Comparison of ENCODE assay signal across 24 mouse cellular contexts in the genomic region with DNA sequence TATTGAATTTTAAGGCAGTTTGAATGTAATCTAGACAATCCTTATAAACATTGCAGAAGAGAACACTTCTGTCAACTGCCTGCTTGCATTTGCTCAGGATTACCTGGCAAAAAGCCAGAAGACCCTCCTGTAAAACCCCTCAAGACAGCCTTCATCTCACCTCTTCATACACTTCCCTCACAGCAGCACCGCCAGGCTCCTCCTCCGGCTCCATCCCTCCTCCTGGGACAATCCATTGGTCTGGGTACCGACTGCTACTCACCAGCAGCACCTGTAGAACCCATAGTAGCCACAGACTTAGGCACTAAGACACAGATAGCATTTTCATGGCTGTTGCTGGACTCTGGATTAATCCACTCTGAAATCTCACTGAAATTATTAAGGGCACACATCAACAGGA. TPM values are rescaled to one million over a fixed set of nuclear protein-coding genes. Genes with fewer than 3 reads are reported as not detected.
DNase-seq lines count a peak whose midpoint lies in the region; ATAC-seq and TF ChIP-seq lines count a peak whose summit lies in the region.
"Had no signal": no experiment of that assay in that cellular context is flagged by ENCODE, and none has a peak within 500 bp of the region (broad histone marks: within the 10 kb centered on the region; RNA-seq: fewer than 3 reads in every experiment).

No protein-coding gene starts in this region.

- H3K9me3 ChIP-seq in hindbrain, postnatal 0 days (ENCODE audit: low read length) = no peaks in the 10 kb centered on the region
- H3K9me3 ChIP-seq in hindbrain, embryonic 11.5 days (ENCODE audit: control insufficient read depth, low read length) = no peaks in the 10 kb centered on the region
- H3K9me3 ChIP-seq in midbrain, embryonic 13.5 days = no peaks in the 10 kb centered on the region
- H3K9me3 ChIP-seq in midbrain, embryonic 16.5 days (replicated peaks; ENCODE audit: control insufficient read depth, low read length, poor library complexity, severe bottlenecking) = no peaks in the 10 kb centered on the region
- H3K9me3 ChIP-seq: embryonic facial prominence, embryonic 12.5 days; limb, embryonic 13.5 days; midbrain, embryonic 10.5 days had no signal

- 0 out of 2 replicates have a peak, but pooled peaks cover 3% of the 10 kb centered on the region for H3K4me1 ChIP-seq in hindbrain, postnatal 0 days (ENCODE audit: insufficient read depth, low read length)
- no peaks in the 10 kb centered on the region for H3K4me1 ChIP-seq in hindbrain, embryonic 11.5 days (replicated peaks; ENCODE audit: control insufficient read depth, insufficient read depth, low read length)
- peaks cover 16% of the 10 kb centered on the region for H3K4me1 ChIP-seq in midbrain, embryonic 13.5 days (replicated peaks)
- H3K4me1 ChIP-seq in midbrain, embryonic 16.5 days (ENCODE audit: control insufficient read depth, insufficient read depth, low read length) = peaks cover 5% of the 10 kb centered on the region
- H3K4me1 ChIP-seq: embryonic facial prominence, embryonic 12.5 days had no signal

- H3K27me3 ChIP-seq in hindbrain, postnatal 0 days (ENCODE audit: insufficient read depth, low read length) = no peaks in the 10 kb centered on the region
- H3K27me3 ChIP-seq in hindbrain, embryonic 11.5 days (ENCODE audit: control insufficient read depth, insufficient read depth, low read length) = no peaks in the 10 kb centered on the region
- H3K27me3 ChIP-seq in midbrain, embryonic 13.5 days = no peaks in the 10 kb centered on the region
- no peaks in the 10 kb centered on the region for H3K27me3 ChIP-seq in midbrain, embryonic 16.5 days (ENCODE audit: control insufficient read depth, insufficient read depth, low read depth, low read length)
- H3K27me3 ChIP-seq: embryonic facial prominence, embryonic 12.5 days; limb, embryonic 13.5 days had no signal

- TF ChIP-seq CTCF in hindbrain, postnatal 0 days (IDR thresholded peaks at IDR 0.05; ENCODE audit: low read depth) = no peak

- H3K9ac ChIP-seq in hindbrain, postnatal 0 days (replicated peaks; ENCODE audit: low read length) = no peak overlapping the region
- H3K9ac ChIP-seq in hindbrain, embryonic 11.5 days (ENCODE audit: low read depth, low read length) = no peak overlapping the region
- no peak overlapping the region for H3K9ac ChIP-seq in midbrain, embryonic 13.5 days (replicated peaks)
- no peak overlapping the region for H3K9ac ChIP-seq in midbrain, embryonic 16.5 days (ENCODE audit: low read depth, low read length)
- H3K9ac ChIP-seq: embryonic facial prominence, embryonic 12.5 days; limb, embryonic 13.5 days; liver, embryonic 14.5 days had no signal

- H3K4me2 ChIP-seq in hindbrain, postnatal 0 days (ENCODE audit: low read depth, low read length) = no peak overlapping the region
- no peak overlapping the region for H3K4me2 ChIP-seq in hindbrain, embryonic 11.5 days (replicated peaks; ENCODE audit: low read depth, low read length)
- no peak overlapping the region for H3K4me2 ChIP-seq in midbrain, embryonic 13.5 days (replicated peaks)
- no peak overlapping the region for H3K4me2 ChIP-seq in midbrain, embryonic 16.5 days (ENCODE audit: low read length)
- H3K4me2 ChIP-seq: embryonic facial prominence, embryonic 12.5 days; limb, embryonic 13.5 days had no signal

- ATAC-seq in hindbrain, postnatal 0 days = peak; percentile 36; the same call in 1 of the 2 replicates
- no peak for ATAC-seq in hindbrain, embryonic 11.5 days (ENCODE audit: low FRiP score)
- peak; percentile 55; the same call in 1 of the 2 replicates for ATAC-seq in midbrain, embryonic 13.5 days
- ATAC-seq in midbrain, embryonic 16.5 days = no peak

- no peak overlapping the region for H3K4me3 ChIP-seq in hindbrain, postnatal 0 days (ENCODE audit: low read length)
- no peak overlapping the region for H3K4me3 ChIP-seq in hindbrain, embryonic 11.5 days (ENCODE audit: low read depth, low read length)
- H3K4me3 ChIP-seq in midbrain, embryonic 13.5 days (replicated peaks) = no peak overlapping the region
- H3K4me3 ChIP-seq in midbrain, embryonic 16.5 days (ENCODE audit: low read depth, low read length) = no peak overlapping the region
- H3K4me3 ChIP-seq: embryonic facial prominence, embryonic 12.5 days; layer of hippocampus, adult 2 months; left cerebral cortex, adult 2 months; limb, embryonic 13.5 days; midbrain, embryonic 10.5 days had no signal

- H3K36me3 ChIP-seq in hindbrain, postnatal 0 days (ENCODE audit: insufficient read depth, low read length) = peaks cover 6% of the 10 kb centered on the region; the same call in 1 of the 2 replicates
- 0 out of 2 replicates have a peak, but pooled peaks cover 4% of the 10 kb centered on the region for H3K36me3 ChIP-seq in hindbrain, embryonic 11.5 days (ENCODE audit: control insufficient read depth, insufficient read depth, low read length)
- H3K36me3 ChIP-seq in midbrain, embryonic 13.5 days = peaks cover 18% of the 10 kb centered on the region
- H3K36me3 ChIP-seq in midbrain, embryonic 16.5 days (ENCODE audit: control insufficient read depth, insufficient read depth, low read length) = peaks cover 6% of the 10 kb centered on the region; the same call in 1 of the 2 replicates

- peak; percentile 70 for DNase-seq in heart, adult 11 months
- DNase-seq in heart, adult 9 months (ENCODE audit: low spot score in 2 of 2) = no peak
- no peak for DNase-seq in hindbrain, postnatal 0 days (ENCODE audit: low spot score)
- DNase-seq in hindbrain, embryonic 11.5 days (ENCODE audit: low spot score) = no peak
- DNase-seq: adrenal gland, postnatal 25 days; cerebellum, adult 11-12 months; cerebellum, adult 9-11 months; gastrocnemius, postnatal 36 days; kidney, adult 2 months; kidney, postnatal 36 days; lung, adult 2 months; lung, postnatal 14 days; right cerebral cortex, postnatal 4 days; thymus, adult 18-20 months; thymus, postnatal 25 days had no signal

- 52% methylated on average over 3 of the region's 3 CpGs for WGBS in hindbrain, postnatal 0 days
- 65% methylated on average over 3 of the region's 3 CpGs for WGBS in hindbrain, embryonic 11.5 days
- WGBS in midbrain, embryonic 13.5 days = 53% methylated on average over 3 of the region's 3 CpGs
- WGBS in midbrain, embryonic 16.5 days = 53% methylated on average over 3 of the region's 3 CpGs

- no peak overlapping the region for H3K27ac ChIP-seq in hindbrain, postnatal 0 days
- H3K27ac ChIP-seq in hindbrain, embryonic 11.5 days (ENCODE audit: low read depth, low read length) = no peak overlapping the region
- no peak overlapping the region for H3K27ac ChIP-seq in midbrain, embryonic 13.5 days
- no peak overlapping the region for H3K27ac ChIP-seq in midbrain, embryonic 16.5 days (ENCODE audit: low read length)
- H3K27ac ChIP-seq: embryonic facial prominence, embryonic 12.5 days; layer of hippocampus, adult 2 months; left cerebral cortex, adult 2 months; limb, embryonic 13.5 days; liver, embryonic 14.5 days; midbrain, embryonic 10.5 days; stomach, postnatal 0 days had no signal

RNA-seq across cellular contexts. Expression of gene Nudt4, which starts 11.6 kb away (rescaled TPM):
- total RNA-seq in hindbrain, postnatal 0 days (2014; rRNA removed) = 52.3 and 55.5 TPM in 2 replicates
- 64.3 and 64.7 TPM in 2 replicates for polyA plus RNA-seq in hindbrain, postnatal 0 days (2015; fragmentation: Nextera tagmentation; extraction: Ambion mirVana)
- 120 and 133 TPM in 2 replicates for polyA plus RNA-seq in hindbrain, embryonic 11.5 days (2014; fragmentation: Nextera tagmentation; extraction: Ambion mirVana)
- 65.5 and 72.5 TPM in 2 replicates for polyA plus RNA-seq in midbrain, embryonic 13.5 days (2015; fragmentation: Nextera tagmentation; extraction: Ambion mirVana)
- 59.9 and 61.0 TPM in 2 replicates for polyA plus RNA-seq in midbrain, embryonic 16.5 days (2015; fragmentation: Nextera tagmentation; extraction: Ambion mirVana)

RNA-seq across cellular contexts. Expression of gene Ube2n, which starts 37.4 kb away (rescaled TPM):
- total RNA-seq in hindbrain, postnatal 0 days (2014; rRNA removed) = 203 and 208 TPM in 2 replicates
- polyA plus RNA-seq in hindbrain, postnatal 0 days (2015; fragmentation: Nextera tagmentation; extraction: Ambion mirVana) = 315 and 333 TPM in 2 replicates
- 471 and 495 TPM in 2 replicates for polyA plus RNA-seq in hindbrain, embryonic 11.5 days (2014; fragmentation: Nextera tagmentation; extraction: Ambion mirVana)
- polyA plus RNA-seq in midbrain, embryonic 13.5 days (2015; fragmentation: Nextera tagmentation; extraction: Ambion mirVana) = 431 and 436 TPM in 2 replicates
- polyA plus RNA-seq in midbrain, embryonic 16.5 days (2015; fragmentation: Nextera tagmentation; extraction: Ambion mirVana) = 372 and 373 TPM in 2 replicates

RNA-seq across cellular contexts. Expression of gene Mrpl42, which starts 50.6 kb away (rescaled TPM):
- total RNA-seq in hindbrain, postnatal 0 days (2014; rRNA removed) = 126 and 146 TPM in 2 replicates
- polyA plus RNA-seq in hindbrain, postnatal 0 days (2015; fragmentation: Nextera tagmentation; extraction: Ambion mirVana) = 277 and 289 TPM in 2 replicates
- polyA plus RNA-seq in hindbrain, embryonic 11.5 days (2014; fragmentation: Nextera tagmentation; extraction: Ambion mirVana) = 297 and 300 TPM in 2 replicates
- 260 and 269 TPM in 2 replicates for polyA plus RNA-seq in midbrain, embryonic 13.5 days (2015; fragmentation: Nextera tagmentation; extraction: Ambion mirVana)
- 237 and 240 TPM in 2 replicates for polyA plus RNA-seq in midbrain, embryonic 16.5 days (2015; fragmentation: Nextera tagmentation; extraction: Ambion mirVana)

Comparison
In these comparisons a context has a peak if more than half of its experiments do, and no peak if none do; other contexts are left out.
1. ATAC-seq: peak in hindbrain, postnatal 0 days (single experiment) and midbrain, embryonic 13.5 days (single experiment); none in hindbrain, embryonic 11.5 days (single experiment) and midbrain, embryonic 16.5 days (single experiment).